Mouse (Mus musculus) gastrocnemius, postnatal 36 days (tissue): ENCODE measurements around the gene Ankrd66. TPM values are rescaled to one million over a fixed set of nuclear protein-coding genes. Genes with fewer than 3 reads are reported as not detected.

Source experiments
- DNase-seq, 2 experiments: peaks; one replicate each; pipeline ENCODE4 v3.0.0; 2022
- intact Hi-C: fragments of 180-260 bp; cut with DNase I; formaldehyde crosslinking; loops from one replicate; pipeline ENCODE4 v1.15.1; 2025
- long read RNA-seq, 2 experiments: library from polyadenylated mRNA; stranded (forward); transcript quantifications; one replicate each; pipeline ENCODE4 v2.0.0; 2021
- total RNA-seq, 2 experiments: library from RNA; stranded (reverse); gene quantifications; 2 replicates each; pipeline ENCODE4 v1.2.3; 2021

Gene Ankrd66
- total RNA-seq, result not detected
- long read RNA-seq, experiment 1, result 0 reads
- long read RNA-seq, experiment 2, result 0 reads

DNA sequence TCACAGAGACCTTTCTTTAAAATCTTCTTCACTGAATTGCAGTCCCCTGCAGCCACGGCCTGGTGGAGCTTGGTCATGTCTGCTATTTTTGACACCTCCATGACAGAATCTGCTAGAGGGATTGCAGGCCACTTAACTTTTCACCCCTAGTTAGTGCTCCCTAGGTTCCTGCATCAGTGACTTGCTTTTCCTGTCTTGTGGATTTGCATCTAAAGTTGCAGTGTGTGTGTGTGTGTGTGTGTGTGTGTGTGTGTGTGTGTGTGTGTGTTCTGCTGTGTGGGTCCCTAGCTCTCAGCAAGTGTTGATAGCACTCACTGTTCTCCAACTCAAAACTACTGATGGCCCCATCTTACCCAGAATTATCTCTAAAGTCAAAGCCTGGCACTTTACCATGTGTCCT, at the start of gene Ankrd66:
Gene Ankrd66 (minus strand): TSS at position 101 of the 400 bp plus-strand sequence.
- intact Hi-C loops, result no loop called here
- DNase-seq, result no peak

- intact Hi-C loops, result no loop called here
- DNase-seq, result no peak
These were observed 49.2 kb upstream of the Ankrd66 start for GRCm38 (mm10) chr17:43592296-43593291.

- intact Hi-C loops, result no loop called here
- DNase-seq, result no peak
These were observed 47.1 kb upstream of the Ankrd66 start for GRCm38 (mm10) chr17:43590531-43590930.

DNA sequence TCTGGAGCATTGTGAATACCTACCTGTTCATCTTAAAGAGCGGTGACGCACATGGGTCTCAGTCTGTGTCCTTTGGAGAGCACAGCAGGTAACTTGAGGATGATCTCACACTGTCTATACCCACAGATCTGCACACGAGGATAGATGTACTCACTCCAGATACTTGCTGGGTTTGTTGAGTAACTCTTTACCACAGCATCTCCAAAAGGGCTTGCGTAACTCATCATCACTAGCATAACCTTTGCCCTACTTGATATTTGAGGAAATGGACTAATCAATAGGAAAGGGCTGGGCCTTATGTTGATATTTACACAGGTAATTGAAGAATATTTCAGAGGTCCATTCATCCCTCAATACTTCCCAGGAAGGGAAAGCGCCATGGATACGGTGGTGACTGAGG, 46.3 kb upstream of the Ankrd66 start:
- DNase-seq, result no peak
- intact Hi-C loops, result no loop called here

DNA sequence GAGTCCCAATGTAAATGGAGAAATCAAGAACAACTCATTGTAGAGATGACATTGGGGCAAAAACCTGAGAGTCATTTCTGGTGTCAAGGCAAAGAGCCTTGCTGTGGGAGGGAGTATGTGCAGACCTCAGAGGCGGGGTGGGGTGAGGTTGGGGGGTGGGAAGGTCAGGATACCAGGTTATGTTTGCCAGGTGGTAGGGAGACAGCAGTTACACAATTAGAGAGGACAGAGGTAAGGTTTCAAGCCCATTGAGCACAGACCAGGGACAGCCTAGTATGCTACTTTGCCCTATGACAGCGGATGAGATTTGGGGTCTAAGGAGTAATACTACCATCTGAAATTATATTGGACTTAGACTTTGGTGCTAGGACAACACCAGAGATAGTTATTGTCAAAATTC, 43.8 kb upstream of the Ankrd66 start:
- no peak for DNase-seq
- intact Hi-C loops, result no loop called here

DNA sequence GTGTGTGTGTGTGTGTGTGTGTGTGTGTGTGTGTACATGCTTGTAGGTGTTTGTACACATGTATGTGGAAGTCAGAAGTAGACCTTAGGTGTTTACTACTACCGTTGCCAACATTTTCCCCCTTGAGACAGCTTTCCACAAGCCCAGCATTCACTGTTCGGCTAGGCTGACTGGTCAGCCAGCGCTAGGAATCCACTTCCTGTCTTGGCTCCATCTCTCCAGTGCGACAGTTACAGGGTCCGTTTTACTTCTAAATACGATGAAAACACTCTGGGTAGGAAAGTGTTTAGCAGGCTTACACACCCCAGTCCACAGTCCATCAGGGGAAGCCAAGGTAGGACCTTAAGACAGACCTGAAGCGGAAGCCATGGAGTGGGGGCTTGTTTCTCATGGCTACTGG, 41.3 kb upstream of the Ankrd66 start:
- no peak for DNase-seq
- intact Hi-C loops, result no loop called here

DNA sequence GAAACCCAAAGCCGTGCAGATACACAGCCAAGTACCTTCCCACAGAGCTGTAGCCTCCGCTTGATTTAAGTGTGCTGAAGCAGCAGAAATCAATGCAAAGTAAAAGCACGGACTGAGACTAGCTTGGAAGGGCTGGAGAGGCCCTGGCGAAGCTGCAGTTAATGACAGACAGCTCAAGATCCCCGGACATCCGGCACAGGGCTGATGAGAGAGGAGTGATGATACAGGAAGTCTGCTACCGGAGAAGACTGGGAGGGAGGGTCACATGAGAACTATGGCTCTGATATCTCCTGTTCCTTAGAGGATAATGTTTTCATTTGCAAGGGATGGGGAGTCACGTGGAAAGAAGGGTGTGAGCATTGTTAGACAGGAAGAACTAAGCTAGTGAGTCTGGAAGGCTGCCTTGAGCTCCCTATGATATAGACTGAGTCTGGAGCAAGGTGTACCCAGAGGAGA, 37.6 kb upstream of the Ankrd66 start:
- DNase-seq, result peak; percentile 13 to 34
- intact Hi-C loops, result no loop called here

GRCm38 (mm10) chr17:43580456-43580855, 37.0 kb upstream of the Ankrd66 start:
- intact Hi-C loops, result no loop called here
- no peak for DNase-seq

- DNase-seq, result no peak
- intact Hi-C loops, result no loop called here
These were observed 30.2 kb upstream of the Ankrd66 start for GRCm38 (mm10) chr17:43573624-43574073.

DNA sequence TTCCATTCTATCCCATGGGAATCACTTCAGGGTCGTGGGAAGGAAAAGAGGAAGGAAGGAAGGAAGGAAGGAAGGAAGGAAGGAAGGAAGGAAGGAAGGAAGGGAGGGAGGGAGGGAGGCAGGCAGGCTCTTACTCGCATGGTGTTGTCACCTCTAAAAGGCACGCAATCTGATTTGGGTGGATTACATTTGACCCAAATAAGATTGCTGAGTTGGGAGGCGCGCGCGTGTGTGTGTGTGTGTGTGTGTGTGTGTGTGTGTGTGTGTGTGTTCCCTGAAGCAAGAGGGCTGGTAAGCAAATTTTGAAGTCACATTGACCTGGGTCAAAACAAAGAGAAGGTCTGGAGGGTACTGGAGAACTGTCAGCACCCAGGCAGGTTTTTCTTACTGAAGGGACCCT, 25.8 kb upstream of the Ankrd66 start:
- no peak for DNase-seq
- intact Hi-C loops, result no loop called here

DNA sequence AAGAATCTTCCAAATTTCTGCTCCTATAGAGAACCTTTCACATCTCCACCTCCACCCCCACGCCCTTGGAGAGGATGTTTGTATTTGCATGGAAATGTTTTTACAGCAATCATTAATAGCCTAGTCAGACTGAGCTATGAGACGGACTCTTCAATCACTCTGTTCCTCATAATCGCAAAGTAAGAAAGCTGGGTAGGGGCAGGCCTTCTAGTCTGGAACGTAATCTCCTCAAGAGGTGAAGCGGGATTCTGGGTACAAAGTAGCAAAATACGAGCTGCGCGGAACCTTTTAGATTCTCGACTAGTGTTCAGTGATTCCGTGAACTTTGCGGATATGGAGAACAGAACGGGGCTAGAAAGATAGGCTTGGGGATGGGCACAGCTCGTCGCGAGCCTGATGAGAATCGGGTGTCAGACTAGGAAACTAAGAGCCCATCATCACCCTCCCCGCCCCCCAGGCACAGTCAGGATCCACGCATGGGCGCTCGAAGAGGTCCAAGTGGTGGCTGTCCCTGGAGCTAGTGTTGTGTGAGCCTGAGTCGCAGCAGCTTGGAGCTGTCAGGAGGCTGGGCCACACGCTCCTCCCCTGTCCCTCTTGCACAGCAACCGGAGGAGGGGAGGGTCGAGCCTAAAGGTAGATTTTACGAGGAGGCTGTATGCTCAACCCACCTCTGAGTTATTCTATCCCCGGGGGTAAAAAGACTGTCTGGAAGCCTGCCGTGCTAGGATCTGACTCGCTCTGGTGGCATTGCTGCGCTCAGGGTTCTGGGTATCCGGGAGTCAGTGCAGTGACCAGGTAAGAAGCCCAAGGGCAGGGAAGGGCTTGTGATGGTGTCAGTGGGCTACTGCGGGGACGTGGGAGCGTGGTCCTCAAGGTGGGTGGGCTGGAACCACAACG, 24.8 kb upstream of the Ankrd66 start, which contains the start of gene Pla2g7:
Gene Pla2g7 (plus strand): TSS at position 107 of the 897 bp plus-strand sequence.
- intact Hi-C loops, result no loop called here
- peak in 1 of 2 experiments; percentile 29 for DNase-seq

DNA sequence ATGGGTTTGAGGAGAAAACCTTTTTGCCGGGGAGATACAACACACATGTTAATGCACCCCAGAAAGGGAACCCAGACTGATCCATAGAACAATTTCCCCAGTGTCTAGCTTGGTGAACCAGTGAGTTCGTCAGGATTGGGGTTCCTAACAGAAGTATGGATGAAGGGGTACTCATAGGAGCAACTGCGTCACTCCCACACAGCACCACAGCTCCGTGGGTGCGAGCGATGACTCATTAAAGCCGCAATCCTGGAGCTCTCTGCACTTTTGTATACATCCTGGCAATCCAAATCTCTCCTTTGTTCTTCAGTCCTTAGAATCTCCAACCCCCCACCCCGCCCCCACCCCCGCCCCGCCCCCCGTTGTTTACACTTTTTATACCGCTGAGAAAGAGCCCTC, 24.2 kb upstream of the Ankrd66 start:
- DNase-seq, result no peak
- intact Hi-C loops, result no loop called here

DNA sequence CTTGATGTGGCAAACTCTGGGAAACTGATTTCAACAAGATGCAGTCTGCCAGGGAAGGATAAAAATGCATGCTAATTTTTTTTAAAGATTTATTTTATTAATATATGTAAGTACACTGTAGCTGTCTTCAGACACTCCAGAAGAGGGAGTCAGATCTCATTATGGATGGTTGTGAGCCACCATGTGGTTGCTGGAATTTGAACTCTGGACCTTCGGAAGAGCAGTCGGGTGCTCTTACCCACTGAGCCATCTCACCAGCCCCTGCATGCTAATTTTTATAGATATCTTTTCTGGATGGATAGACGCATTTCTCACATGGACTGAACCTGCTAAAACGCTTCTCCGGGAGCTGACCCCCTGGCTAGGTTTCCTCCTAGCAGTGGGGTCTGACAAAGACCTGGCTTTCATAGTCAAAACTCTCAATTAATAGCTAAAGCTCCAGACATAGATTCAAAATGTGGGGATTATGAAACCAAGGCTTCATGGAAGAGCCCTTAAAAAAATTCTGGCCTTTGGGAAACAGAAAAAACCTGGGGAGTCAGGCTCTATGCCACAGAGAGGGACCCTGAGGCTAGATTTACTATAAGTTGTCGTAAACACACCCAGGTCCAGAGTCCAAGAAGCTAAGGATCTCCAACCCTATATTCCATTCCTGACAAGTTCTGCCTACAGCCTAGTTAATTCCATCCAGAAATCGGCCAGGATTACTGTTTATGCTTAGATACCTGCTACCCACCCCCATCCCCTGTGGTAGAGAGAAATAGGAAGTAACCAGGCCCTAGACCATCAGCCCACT, 20.0 kb upstream of the Ankrd66 start:
- intact Hi-C loops, result no loop called here
- no peak for DNase-seq

GRCm38 (mm10) chr17:43558678-43559077, 15.2 kb upstream of the Ankrd66 start:
- DNase-seq, result no peak
- intact Hi-C loops, result no loop called here

DNA sequence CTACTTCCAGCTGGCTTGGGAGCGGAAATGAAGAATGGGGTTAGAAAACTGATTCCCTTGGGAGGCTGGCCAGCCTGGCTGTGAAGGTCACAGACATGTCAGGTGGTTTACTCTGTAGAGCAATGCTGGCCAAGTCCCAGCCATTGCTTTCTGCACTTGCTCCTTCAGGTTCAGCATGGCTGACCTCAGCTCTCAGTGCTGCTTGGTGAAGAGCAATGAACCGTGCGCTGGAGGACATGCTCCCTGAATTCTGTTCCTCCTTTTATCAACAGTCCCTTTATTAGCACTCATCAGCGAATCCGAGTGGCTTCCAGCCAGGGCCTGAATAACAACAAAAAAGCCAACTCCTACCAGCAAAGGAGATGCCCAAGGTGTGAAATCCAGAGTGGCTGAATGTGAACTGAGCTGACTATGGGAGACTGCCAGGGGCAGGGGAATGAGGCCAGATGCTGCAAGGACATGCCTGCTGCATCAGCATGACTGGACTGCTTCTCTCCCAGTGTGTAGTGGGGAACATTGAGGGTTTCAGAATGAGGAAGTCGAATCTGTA, 14.2 kb upstream of the Ankrd66 start:
- intact Hi-C loops, result no loop called here
- peak; percentile 45 for DNase-seq

- no peak for DNase-seq
- intact Hi-C loops, result no loop called here
These were observed 13.7 kb upstream of the Ankrd66 start for GRCm38 (mm10) chr17:43557104-43557503.

GRCm38 (mm10) chr17:43554516-43555403, 11.3 kb upstream of the Ankrd66 start:
- intact Hi-C loops, result no loop called here
- DNase-seq, result no peak

GRCm38 (mm10) chr17:43551122-43551630, 7.7 kb upstream of the Ankrd66 start:
- DNase-seq, result no peak
- intact Hi-C loops, result no loop called here

DNA sequence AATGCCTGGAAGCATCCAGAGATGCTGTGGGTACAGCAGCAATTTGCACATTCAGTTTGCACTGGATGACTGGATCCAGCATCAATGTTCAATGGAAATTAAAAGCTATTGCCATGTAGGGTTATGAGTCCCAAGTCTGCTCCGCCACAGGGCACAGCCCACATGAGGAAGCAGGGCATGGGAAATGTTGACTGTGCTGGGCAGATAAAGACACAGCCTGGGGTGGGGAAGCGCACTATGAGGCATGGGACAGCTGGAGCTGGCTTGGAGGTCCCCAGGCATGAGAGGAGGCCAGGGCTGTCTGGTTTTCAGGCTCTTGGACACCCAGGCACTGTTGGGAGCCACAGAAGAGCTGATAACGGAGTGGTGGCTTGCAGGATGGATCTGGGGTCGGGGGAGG, 601 bp upstream of the Ankrd66 start:
- DNase-seq, result no peak
- intact Hi-C loops, result no loop called here
